Mouse (Mus musculus) adrenal gland, postnatal 14 days (tissue): ENCODE data around the gene Map3k20. TPM values are rescaled to one million over a fixed set of nuclear protein-coding genes. Genes with fewer than 3 reads are reported as not detected.

Experiments used
- DNase-seq: peaks from one replicate; pipeline ENCODE4 v3.0.0; 2021; ENCODE audit warnings: mixed read lengths
- long read RNA-seq, 2 experiments: library from polyadenylated mRNA; stranded (forward); transcript quantifications; one replicate each; pipeline ENCODE4 v2.0.0; 2021
- total RNA-seq: library from RNA; stranded (reverse); gene quantifications from 2 replicates; pipeline ENCODE4 v1.2.3, GENCODE M21; 2021

Gene Map3k20
- 33.5 and 36.1 TPM in 2 replicates for total RNA-seq
- long read RNA-seq, experiment 1, full-length matches to known transcripts: 8 of 10 reads
- long read RNA-seq, experiment 1, partial matches to known transcripts: 0 of 10 reads
- long read RNA-seq, experiment 1, other reads (novel, unspliced or antisense): 2 of 10 reads
- long read RNA-seq, experiment 2, partial matches to known transcripts: 1 of 6 reads
- long read RNA-seq, experiment 2, other reads (novel, unspliced or antisense): 3 of 6 reads

DNA sequence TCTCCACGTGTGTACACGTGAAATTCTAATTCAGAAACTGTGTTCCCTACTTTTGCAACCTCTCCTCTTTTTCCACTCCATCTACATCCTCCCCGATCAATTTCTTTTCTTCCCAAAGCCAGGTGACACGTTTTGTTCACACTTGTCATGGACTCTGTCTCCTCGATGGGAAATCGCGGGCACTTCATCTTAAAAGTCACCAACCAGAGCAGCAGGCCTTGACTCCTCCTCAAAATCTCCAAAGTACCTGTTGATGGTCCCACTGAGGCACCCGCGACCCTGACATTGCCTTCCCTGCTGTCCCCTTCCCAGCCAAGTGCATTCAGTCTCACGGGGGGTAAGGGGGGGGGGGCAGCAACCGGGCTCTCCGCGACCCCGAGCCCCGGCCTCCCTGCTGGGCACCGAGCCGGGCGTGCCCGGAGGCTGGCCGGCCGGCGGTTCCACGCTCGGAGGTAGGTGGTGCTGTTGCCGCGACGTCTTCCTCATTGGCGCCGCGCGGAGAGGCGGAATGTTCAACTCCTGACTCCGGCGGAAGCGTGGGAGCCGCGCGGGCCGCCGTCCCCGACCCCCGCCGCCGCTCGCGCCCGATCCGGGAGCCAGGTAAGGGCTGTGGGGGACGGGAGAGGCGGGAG lies at the start of gene Map3k20:
Gene Map3k20, plus strand, starts transcription at position 382 of the 632 bp plus-strand sequence.
- DNase-seq: peak; percentile 87

DNA sequence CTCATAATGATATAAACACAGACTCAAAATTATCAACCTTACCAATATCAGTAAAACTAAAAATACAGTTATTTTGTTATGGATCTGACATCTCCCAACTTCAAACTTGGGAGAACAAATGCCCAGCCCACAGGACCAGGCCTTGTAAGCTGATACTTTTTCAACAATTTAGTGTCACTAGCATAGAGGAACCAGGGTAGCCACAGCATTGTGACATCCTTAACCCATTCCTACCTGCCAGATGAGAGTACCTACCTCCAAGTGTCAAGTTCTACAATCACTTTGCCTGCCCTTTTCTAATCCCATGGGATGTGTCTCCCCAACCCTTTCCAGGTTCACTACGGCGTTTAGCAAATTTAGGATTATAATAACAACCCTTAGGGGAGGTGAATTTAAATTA lies 47.0 kb upstream of the Map3k20 start:
- DNase-seq: no peak

DNA sequence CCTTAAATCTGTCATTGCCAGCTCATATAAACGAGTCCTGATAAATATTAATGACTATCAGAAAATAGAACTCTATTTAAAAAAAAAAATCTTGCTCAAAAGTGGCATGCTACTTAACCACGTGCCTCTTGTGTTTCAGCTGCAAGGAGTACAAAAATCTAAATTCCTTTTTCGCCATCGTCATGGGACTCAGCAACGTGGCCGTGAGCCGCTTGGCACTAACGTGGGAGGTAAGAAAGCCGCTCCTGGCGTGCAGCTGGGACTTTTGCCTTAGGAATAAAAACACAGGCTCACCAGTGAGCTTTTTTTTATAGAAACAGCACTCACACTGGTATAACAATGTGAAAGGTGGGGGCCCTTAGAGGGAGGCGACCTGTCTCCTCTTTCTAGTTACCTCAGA lies 46.5 kb upstream of the Map3k20 start:
- DNase-seq: no peak

DNA sequence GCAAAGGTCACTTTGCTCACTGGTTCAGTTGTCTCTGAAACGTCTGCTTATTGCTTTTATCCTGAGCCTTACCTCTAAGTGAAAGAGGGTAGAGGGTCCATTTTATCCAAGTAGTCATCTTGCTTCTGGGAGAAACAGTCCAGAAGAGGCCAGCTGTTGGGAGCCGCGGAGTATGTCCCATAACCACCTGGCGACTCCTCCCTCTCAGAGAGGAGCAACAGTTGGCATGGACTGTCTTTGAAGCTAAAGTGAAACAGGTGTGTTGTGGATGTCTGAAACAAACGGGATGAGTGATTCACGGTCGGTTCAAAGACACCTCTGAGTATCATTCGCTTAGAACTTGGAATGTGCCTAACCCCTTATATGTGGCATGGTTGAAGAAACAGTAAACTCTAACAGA lies 46.0 kb upstream of the Map3k20 start:
- DNase-seq: no peak

DNA sequence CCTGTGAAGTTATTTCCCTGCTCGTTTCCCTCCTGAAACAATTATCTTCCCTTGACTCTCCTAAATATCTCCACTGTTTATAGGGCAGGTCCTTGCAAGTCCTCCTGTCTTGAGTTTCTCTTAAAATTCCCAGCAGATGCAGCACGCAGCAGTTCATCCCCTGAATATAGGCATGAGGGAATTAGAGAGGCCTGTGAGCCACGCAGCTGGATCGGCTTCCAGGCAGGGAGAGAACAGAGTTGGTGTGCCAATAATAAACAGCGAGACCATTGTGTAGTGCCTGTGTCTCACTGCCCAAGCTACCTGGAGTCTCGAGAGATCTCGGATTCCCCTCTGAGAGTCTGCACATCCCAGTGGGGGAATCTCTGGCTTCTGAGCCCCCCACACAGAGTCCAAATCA lies 45.4 kb upstream of the Map3k20 start:
- no peak for DNase-seq

DNA sequence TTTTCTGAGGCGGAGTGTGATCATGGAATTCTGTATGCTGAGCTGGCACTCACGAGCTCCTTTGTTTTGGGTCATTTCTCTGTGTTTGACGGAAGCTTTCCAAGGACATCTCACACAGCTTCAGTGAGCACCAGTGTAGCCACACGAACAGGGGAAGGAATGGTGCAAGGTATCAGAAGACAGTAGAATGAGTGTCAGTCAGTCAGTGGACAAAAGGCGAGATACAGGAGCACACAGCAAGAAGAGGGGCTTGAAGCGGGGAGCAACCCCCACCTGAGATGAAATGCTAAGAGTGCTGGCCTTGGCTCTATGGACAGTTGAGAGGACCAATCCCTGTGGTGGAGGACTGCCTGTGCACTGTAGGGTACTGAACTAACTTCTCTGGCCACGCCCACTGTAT lies 44.7 kb upstream of the Map3k20 start:
- no peak for DNase-seq

DNA sequence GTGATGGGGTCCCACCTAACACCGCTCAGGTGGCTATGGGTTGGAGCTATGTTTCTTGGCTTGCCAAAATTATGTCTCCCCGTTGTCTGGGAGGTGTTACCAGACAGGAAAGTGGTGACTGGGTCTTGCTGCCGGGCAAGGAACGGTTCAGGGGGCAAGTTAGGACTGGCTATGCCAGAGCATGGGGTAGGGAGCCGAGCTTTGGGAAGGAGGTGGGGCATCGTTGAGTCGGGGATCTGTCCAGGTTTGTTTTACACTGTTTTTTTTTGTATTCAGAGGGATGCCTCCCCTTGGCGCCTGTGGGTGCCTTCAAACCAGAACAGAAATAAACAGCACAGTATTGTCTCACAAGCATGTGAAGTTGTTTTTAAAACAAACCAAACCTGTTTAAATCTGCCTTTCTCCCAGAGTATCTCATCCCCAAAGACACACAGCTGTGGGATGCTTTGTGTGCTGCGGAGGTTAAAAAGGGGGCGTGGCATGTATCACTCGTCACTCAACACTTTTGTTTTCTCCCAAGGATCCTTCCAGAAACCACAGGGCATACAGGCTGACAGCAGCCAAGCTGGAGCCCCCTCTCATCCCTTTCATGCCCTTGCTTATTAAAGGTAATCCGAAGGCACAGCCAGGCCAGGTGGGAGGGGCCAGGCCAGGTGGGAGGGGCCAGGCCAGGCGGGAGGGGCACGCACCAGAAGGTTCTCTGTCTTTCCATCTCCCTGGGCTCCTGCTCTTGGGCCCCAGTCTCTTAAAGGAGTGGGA lies 43.5 kb upstream of the Map3k20 start:
- peak; percentile 31 for DNase-seq

DNA sequence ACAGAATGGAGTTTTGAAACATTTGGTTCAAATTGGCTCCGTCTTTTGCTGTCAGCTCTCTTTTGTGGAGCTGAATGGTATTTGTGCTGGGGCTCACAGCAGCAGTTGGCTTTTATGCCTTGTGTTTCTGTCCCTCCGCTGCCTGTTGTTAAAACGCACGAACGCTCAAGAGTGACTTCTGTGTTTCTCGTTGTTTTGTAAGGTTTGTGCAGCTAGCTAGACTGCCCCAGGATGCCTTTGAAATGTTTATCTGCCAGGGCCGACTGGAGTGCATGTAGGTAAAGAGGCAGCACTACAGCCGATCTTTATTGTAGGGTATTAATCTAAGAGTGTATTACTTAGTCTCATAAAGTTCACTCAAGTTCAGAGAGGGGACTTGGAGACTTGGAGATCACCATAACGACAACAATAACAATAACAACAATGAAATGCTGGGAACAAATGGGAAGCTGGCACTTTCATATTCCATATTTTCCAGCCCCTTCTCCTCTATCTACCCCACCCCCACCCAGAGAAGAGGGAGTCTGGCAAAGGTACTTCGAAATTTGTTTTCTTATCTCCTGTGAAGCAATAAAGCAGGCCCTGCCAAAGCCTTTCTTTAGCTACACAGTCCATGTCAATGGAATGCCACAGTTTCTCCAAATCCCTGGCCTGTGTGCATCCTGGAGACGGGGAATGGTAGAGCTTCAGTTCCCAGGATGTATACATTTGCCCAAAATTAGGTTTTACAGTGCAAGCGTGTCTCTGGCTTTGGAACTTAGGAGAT lies 42.3 kb upstream of the Map3k20 start:
- DNase-seq: no peak

DNA sequence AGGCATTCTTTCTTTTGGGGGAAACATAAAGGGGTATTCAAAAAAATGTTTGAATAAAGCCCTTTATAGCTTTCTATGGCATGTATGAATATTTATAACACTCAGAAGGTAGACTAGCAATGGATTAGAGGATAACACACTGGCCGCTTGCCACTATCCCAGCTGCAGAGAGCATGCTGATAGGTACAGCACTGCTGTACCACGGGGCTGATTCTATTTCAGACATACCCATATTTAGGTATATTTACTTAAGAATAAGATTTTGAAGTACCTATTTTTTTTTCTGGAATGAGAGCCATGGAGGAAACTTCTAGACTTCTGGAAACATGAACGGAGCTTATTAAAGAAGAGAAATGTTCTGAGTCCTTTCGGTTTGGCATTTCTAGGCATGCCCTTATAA lies 39.8 kb upstream of the Map3k20 start:
- no peak for DNase-seq

DNA sequence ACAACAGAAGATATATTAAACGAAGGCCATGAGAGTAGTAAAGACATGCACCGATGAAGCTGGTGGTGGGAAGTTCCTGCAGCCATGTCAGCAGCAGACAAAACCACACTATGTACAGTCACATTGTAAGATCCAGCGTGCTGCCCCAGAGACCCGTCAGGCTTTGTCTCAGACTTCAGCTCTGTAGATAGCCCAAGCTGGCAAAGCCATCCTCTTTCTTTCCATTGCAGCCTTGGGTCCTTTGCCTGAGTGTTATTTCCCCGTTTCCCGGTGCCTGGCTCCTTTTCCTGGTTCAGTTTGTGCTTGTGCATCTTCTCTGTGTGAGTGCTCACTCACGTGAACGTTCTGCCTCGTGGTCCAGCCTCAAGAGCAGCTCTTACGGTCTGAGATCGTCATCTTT lies 39.1 kb upstream of the Map3k20 start:
- no peak for DNase-seq

DNA sequence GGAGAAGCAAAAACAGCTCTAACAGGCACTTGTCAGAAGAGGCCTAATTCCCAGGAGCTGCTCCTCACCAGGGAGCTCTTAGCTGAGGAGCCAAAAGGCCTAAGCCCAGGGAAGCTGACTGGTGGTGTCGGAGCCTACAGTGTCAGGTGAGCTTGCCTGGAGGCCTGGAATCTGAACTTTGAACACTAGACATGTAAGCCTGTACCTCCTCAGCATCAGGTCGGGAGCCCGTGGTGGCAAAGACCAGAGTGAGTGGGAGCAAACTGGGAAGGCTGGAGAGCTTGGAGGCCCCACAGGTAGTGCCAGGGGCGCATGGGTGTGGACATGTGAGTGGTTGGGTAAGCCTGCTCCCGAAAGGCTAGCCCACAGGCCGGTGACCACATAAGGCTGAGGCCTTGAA lies 37.6 kb upstream of the Map3k20 start:
- DNase-seq: no peak

DNA sequence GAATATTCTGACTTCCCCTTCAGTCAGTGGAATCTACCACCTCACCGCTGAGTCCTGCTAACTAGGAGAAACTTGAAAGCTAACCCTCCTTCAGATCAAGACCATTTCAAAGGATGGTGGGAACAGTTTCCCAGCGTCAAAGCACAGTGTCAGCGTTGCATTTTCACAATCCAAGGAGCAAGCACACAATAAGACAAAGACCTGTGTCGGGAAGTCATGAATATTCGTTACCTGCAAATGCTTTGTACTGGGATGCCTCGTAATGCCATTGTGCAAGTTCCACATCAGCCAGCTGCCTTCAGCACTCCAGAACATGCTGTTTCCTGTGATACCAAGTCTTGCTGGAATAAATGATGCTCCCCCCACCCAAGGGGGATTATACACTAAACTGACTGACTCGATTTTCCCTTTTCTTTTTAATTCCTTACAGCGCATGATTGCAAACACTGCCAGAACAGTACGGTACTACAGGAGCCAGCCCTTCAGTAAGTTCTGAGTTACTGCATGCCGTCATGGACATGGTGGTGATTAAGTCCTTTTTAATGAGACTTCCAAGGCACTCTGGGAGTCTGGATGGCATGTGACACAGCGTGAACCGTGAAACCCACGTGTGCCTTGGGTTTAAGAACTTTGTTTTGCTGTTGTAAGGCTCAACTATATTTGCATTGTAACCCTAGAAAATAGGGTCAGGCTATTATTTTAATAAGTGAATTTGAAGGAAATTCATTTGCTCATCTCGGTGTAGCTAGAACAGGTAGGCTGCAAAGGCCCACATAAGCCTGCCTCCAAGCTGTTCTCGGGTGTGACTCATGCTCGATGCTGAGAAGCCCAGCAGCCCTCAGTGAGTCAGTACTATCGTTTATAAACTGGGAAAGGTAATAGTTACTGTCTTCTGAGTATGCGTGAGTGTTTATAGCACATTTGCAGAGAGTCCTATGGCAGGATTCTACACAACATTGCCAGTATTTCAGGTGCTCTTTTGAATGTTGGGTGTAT lies 32.6 kb upstream of the Map3k20 start:
- DNase-seq: no peak

DNA sequence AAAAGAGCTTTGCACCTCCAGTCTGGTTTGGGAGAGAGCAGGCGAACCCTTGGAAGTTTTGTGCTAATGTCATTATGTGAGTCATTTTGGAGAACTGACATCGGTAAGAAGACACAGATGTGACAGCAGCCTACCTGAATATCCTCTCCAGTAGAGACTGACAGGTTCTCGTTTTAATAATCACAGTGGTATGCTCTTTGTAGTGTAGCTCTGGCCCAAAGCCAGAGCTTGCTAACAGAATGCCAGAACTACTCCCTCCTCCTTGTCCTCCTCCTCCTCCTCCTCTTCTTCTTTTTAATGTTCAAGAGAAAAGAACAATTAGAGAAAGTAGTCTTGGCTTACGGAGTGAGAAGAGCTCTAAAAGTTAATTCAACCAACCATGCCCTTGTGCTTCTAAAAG lies 31.6 kb upstream of the Map3k20 start:
- no peak for DNase-seq

DNA sequence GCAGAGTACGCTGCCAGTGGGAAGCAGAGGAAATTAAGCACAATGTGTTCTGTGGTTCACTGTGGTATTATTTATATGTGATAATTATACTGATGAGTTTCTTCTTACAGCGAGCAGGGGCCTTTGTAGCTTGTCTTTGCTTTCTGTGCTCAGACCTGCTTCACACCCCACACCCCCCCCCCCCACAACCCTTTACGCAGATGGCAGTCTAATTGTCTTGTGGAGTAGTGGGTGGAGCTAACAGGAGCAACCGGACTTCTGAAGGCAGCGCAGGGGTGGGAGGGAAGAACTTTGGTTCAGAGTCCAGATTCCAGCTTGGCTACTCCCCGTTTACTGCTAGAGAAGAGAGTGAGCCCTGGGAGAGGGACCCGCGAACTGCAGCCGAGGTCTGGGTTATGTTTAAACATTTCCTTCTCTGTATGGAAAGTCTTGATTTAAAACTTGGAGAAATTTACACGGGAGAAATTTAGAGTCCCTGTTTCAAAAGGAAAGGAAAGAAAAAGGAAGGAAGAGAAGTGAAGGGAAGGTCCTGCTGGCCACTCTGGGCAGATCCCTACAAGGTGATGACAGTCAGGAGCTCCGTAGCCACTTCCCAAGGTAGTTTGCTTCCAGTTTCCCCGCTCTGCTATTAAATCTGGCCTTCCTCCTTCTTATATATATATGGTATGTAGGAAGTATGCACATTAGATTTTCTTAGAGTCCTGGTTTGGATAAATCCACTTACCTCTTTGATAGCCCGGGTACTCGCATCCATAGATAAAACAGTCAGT lies 30.4 kb upstream of the Map3k20 start:
- no peak for DNase-seq

DNA sequence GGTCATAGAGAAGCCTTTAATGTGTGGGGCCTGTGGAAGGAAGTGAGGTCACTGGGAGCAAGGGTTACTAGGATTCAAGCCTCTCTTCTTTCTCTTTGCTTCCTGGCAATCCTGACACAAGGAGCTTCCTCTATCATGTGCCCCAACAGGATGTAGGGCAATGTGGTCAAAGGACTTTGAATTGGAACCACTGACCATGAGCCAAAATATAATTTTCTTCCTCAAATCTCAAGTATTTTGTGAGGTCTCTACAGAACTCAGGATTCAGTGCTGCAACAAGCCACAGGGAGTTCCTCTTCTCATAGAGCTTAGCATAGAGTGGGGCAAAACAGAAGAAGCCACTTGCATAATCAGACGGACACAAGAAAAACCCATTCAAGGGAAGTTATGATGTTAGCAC lies 24.7 kb upstream of the Map3k20 start:
- no peak for DNase-seq

DNA sequence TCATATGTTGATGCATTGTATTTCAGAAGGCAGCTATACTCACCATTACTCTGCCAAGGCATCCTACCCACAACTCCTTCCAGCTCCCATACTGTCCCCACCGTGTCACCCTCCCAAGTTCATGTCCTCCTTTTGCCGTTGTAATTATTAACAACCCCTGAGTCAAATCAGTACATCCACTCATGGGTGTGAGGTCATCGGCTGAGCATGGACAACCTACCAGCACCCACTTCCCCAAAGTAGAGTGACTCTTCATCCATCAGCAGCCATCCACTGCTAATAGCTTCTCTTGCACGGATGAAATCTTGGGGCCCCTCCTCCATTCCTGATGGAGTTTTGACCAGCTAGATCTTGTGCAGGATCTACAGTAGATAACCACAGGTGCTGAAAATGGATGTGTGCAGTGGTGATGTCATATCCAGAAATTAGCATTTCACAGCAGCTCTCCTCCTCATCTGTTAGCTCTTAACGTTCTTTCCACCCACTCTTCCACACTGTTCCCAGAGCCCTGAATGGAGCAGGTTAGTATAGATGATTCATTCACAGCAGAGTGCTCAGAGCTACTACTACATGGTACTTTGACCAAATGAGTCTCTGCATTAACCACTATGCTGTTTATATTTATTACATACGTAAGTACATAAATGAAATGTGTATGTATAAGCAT lies 22.5 kb upstream of the Map3k20 start:
- no peak for DNase-seq

DNA sequence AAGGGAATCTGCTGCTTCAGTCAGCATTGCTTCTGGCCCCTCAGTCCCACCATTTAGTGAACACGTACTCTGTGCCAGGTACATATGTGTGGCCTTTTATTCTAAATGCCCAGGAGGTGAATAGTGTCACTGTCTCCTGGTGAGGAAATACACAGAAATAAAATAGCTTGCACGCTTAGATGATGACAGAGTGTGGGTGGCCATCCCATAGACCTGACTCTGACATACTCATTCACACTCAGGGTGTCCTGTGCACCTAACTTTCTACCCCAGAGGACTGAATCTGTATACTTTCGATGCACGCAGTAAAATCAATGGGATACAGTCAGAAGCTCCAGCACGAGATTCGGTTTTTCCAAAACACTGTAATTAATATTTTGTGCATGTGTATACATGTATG lies 18.0 kb upstream of the Map3k20 start:
- DNase-seq: no peak

DNA sequence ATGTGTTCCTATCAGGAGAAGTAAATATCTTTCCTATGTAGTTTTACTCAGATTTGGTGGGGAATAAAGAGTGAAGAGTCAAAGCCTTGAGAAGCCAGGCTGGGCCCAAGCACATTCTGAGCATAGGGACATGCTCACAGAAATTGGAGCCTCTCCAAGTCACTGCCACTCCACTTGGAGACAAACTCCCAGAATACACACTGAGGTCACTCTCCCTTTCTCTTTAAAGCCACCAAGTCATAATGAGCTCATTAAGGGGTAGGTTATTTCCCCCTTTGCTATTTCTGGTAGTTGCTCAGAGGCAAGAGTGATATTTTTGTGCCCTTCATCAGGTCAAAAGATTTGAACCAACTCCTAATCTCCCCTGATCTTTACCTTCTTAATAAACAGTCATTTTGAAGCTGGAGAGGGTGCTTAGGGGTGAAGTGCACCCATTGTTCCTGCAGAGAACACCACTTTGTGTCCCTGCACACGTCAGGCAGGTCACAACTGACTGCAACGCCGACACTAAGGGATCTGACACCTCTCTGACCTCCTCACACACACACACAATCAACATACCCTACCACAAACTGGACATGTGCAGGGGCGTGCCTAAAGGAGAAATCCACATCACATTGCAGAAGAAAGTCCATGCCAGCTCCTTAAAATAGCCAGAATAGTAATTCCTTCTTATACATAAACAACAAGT lies 15.6 kb upstream of the Map3k20 start:
- DNase-seq: no peak

DNA sequence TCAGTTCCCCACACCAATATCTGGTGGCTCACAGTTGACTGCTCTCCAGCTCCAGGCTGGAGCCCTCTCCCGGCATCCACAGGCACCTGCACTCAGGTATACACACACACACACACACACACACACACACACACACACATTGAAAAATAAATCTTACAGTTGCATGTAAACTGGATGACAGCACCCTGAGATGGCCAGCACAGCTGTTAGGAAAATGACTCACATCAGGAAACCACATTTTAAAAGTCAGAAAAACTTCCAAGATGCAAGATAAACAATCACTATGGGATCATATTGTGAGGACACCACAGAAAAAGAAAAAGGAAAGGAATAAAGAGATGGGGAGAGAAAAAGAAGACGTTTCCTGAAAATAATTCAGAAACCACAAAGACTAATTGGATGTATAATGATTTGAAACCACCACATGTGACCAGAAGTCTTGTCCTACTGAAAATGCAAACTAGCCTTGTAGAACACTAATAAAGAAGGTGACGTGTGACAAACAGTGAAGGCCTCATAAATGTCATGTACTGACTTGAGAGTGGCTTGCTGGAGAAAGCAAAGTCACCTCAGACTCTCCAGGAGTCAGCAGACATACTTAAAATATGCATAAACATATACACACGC lies 7.1 kb upstream of the Map3k20 start:
- no peak for DNase-seq
